Mouse (Mus musculus) thymus, postnatal 0 days (tissue): ENCODE measurements at regions not wholly inside any gene's neighbourhood (a gene's known extent, or its start where the extent isn't known, plus 50 kb on each side); places are given as distances from the start of the nearest gene placed in this dataset.

Source experiments
- DNase-seq: peaks from one replicate; pipeline ENCODE4 v3.0.0-alpha.2; 2015; ENCODE audit warnings: low spot score

- no peak for DNase-seq
Measured at GRCm38 (mm10) chr11:33061570-33061969, 85.6 kb downstream of the Fgf18 start.

- no peak for DNase-seq
Measured at GRCm38 (mm10) chr11:33060352-33060751, 86.8 kb downstream of the Fgf18 start.

GRCm38 (mm10) chr11:33050216-33050615 is 97.0 kb downstream of the Fgf18 start:
- no peak for DNase-seq

GRCm38 (mm10) chr11:33039854-33040792 is 107.1 kb downstream of the Fgf18 start:
- no peak for DNase-seq

GRCm38 (mm10) chr11:33036367-33036766 is 110.8 kb downstream of the Fgf18 start:
- no peak for DNase-seq

- peak; percentile 23 for DNase-seq
Measured at GRCm38 (mm10) chr11:33028920-33029319, 118.3 kb downstream of the Fgf18 start.

- DNase-seq = no peak
Measured at GRCm38 (mm10) chr11:33027121-33027520, 120.1 kb downstream of the Fgf18 start.

GRCm38 (mm10) chr11:33013229-33014185 is 133.7 kb downstream of the Fgf18 start:
- no peak for DNase-seq

GRCm38 (mm10) chr11:33012384-33013160 is 134.6 kb downstream of the Fgf18 start:
- DNase-seq = no peak

- no peak for DNase-seq
Measured at GRCm38 (mm10) chr11:33008611-33009010, 138.6 kb downstream of the Fgf18 start.

- no peak for DNase-seq
Measured at GRCm38 (mm10) chr11:33007826-33008530, 139.2 kb downstream of the Fgf18 start.

- no peak for DNase-seq
Measured at GRCm38 (mm10) chr11:33007366-33007765, 139.8 kb downstream of the Fgf18 start.

GRCm38 (mm10) chr11:33005183-33005582 is 142.0 kb downstream of the Fgf18 start:
- DNase-seq = no peak

- no peak for DNase-seq
Measured at GRCm38 (mm10) chr11:33004603-33005002, 142.6 kb downstream of the Fgf18 start.

- no peak for DNase-seq
Measured at GRCm38 (mm10) chr11:32999684-33000255, 147.4 kb downstream of the Fgf18 start.

GRCm38 (mm10) chr11:32998687-32999605 is 148.3 kb downstream of the Fgf18 start:
- DNase-seq = no peak

GRCm38 (mm10) chr11:32994391-32994790 is 152.8 kb downstream of the Fgf18 start:
- no peak for DNase-seq

GRCm38 (mm10) chr11:32993439-32993838 is 153.8 kb downstream of the Fgf18 start:
- DNase-seq = no peak

- DNase-seq = no peak
Measured at GRCm38 (mm10) chr11:32991036-32991616, 156.1 kb downstream of the Fgf18 start.
